Mouse (Mus musculus) heart, embryonic 11.5 days (tissue): Measurements from ENCODE around the gene Yrdc. TPM values are rescaled to one million over a fixed set of nuclear protein-coding genes. Genes with fewer than 3 reads are reported as not detected.

Experiments
- ATAC-seq: fragments of 200-750 bp; cut with Nextera tagmentation; replicated peaks from 2 replicates; pipeline ENCODE4 v1.8.0; 2017; ENCODE audit warnings: moderate library complexity; ENCODE audit not compliant: insufficient number of reproducible peaks, low FRiP score, low TSS enrichment
- H3K27ac ChIP-seq: fragments of 300-500 bp; sonication (generic); 2 replicates; pipeline ENCODE4 v1.5.1; 2014; ENCODE audit warnings: mild to moderate bottlenecking, low read depth, low read length
- H3K27me3 ChIP-seq: fragments of 300-500 bp; sonication (generic); 2 replicates; pipeline ENCODE4 v1.6.1; 2014; ENCODE audit warnings: mild to moderate bottlenecking, low read length, mixed read lengths; ENCODE audit not compliant: control insufficient read depth, insufficient read depth
- H3K36me3 ChIP-seq: fragments of 300-500 bp; sonication (generic); 2 replicates; pipeline ENCODE4 v1.6.1; 2014; ENCODE audit warnings: mild to moderate bottlenecking, low read length, moderate library complexity, mixed read lengths; ENCODE audit not compliant: control insufficient read depth, insufficient read depth
- H3K4me1 ChIP-seq: fragments of 300-500 bp; sonication (generic); 2 replicates; pipeline ENCODE4 v1.6.1; 2014; ENCODE audit warnings: low read length; ENCODE audit not compliant: control insufficient read depth, insufficient read depth
- H3K4me2 ChIP-seq: fragments of 300-500 bp; sonication (generic); 2 replicates; pipeline ENCODE4 v1.6.1; 2014; ENCODE audit warnings: mild to moderate bottlenecking, moderate library complexity
- H3K4me3 ChIP-seq: fragments of 300-500 bp; sonication (generic); 2 replicates; pipeline ENCODE4 v1.5.1; 2014; ENCODE audit warnings: low read depth, low read length
- H3K9ac ChIP-seq: fragments of 300-500 bp; sonication (generic); 2 replicates; pipeline ENCODE4 v1.6.1; 2014; ENCODE audit warnings: mild to moderate bottlenecking, low read depth, low read length, moderate library complexity
- H3K9me3 ChIP-seq: fragments of 300-500 bp; sonication (generic); replicated peaks from 2 replicates; pipeline ENCODE4 v1.6.1; 2016; ENCODE audit warnings: low read length; ENCODE audit not compliant: control insufficient read depth
- WGBS: fragments of 180-500 bp; shearing (Covaris S2); extraction: QIAGEN DNeasy Blood & Tissue Kit; methylation state at CpG from one replicate; pipeline ENCODE4 v1.1.7; 2014; ENCODE audit not compliant: insufficient replicate concordance; 5-methylcytosine and 5-hydroxymethylcytosine counted together
- polyA plus RNA-seq: library from polyadenylated mRNA; unstranded; fragments of >200 nt; fragmentation: Nextera tagmentation; extraction: Ambion mirVana; gene quantifications from 2 replicates; pipeline ENCODE4 v1.2.1, GENCODE M21; 2014

Yrdc gene
- 25.4 and 28.0 TPM in 2 replicates for polyA plus RNA-seq

GRCm38 (mm10) chr4:124850261-124850913 lies at the start of gene Yrdc:
TSS of gene Yrdc (plus strand) at chr4:124850679.
- Histone ChIP-seq H3K27me3 (no peaks in the 10 kb centered on the region), H3K4me2 (peak within 1 kb of the TSS; percentile 76), H3K9me3 (no peaks in the 10 kb centered on the region), H3K27ac (peak within 1 kb of the TSS; percentile 93), H3K9ac (peak within 1 kb of the TSS; percentile 88), H3K36me3 (no peaks in the 10 kb centered on the region), H3K4me1 (peaks cover 11% of the 10 kb centered on the region), H3K4me3 (peak within 1 kb of the TSS; percentile 92)
- 0% methylated on average over 79 of the region's 90 CpGs for WGBS
- peak; percentile 89 for ATAC-seq

- 3% methylated on average over 20 of the region's 21 CpGs for WGBS
- H3K36me3 ChIP-seq = peaks cover 7% of the 10 kb centered on the region; the same call in 1 of the 2 replicates
Measured at GRCm38 (mm10) chr4:124801552-124802308, 48.7 kb upstream of the Yrdc start, which contains the start of gene Mtf1. TSS of gene Mtf1 (plus strand) at chr4:124802104.

GRCm38 (mm10) chr4:124802309-124803260 lies 47.9 kb upstream of the Yrdc start:
- peak; percentile 98 for ATAC-seq
- H3K36me3 ChIP-seq = peaks cover 7% of the 10 kb centered on the region; the same call in 1 of the 2 replicates
- H3K4me2 ChIP-seq = peak overlapping the region; percentile 85
- H3K9me3 ChIP-seq = no peaks in the 10 kb centered on the region
- H3K27me3 ChIP-seq = no peaks in the 10 kb centered on the region
- peak overlapping the region; percentile 98 for H3K27ac ChIP-seq
- H3K4me3 ChIP-seq = peak overlapping the region; percentile 75
- peak overlapping the region; percentile 97 for H3K9ac ChIP-seq
- peaks cover 5% of the 10 kb centered on the region; the same call in 1 of the 2 replicates for H3K4me1 ChIP-seq
- WGBS = 1% methylated on average over 53 of the region's 53 CpGs

More at GRCm38 (mm10) chr4:124801552-124802308, 48.7 kb upstream of the Yrdc start, which contains the start of gene Mtf1:
- ATAC-seq = peak; percentile 79; the same call in 1 of the 2 replicates
- Histone ChIP-seq H3K9me3 (no peaks in the 10 kb centered on the region), H3K4me3 (peak within 1 kb of the TSS; percentile 75), H3K4me1 (peaks cover 5% of the 10 kb centered on the region; the same call in 1 of the 2 replicates), H3K27ac (peak within 1 kb of the TSS; percentile 98), H3K4me2 (peak within 1 kb of the TSS; percentile 85), H3K9ac (peak within 1 kb of the TSS; percentile 97), H3K27me3 (no peaks in the 10 kb centered on the region)

GRCm38 (mm10) chr4:124803406-124803805 lies 47.1 kb upstream of the Yrdc start:
- Histone ChIP-seq H3K36me3 (peaks cover 7% of the 10 kb centered on the region; the same call in 1 of the 2 replicates), H3K4me1 (peaks cover 8% of the 10 kb centered on the region), H3K9ac (no peak overlapping the region), H3K27ac (no peak overlapping the region), H3K4me2 (peak overlapping the region; percentile 85), H3K4me3 (peak overlapping the region; percentile 75; the same call in 1 of the 2 replicates), H3K27me3 (no peaks in the 10 kb centered on the region), H3K9me3 (no peaks in the 10 kb centered on the region)
- WGBS = 70% methylated on average over 6 of the region's 6 CpGs
- ATAC-seq = no peak

GRCm38 (mm10) chr4:124808511-124808910 lies 42.0 kb upstream of the Yrdc start:
- no peak overlapping the region for H3K9ac ChIP-seq
- no peaks in the 10 kb centered on the region for H3K9me3 ChIP-seq
- ATAC-seq = no peak
- 0 out of 2 replicates have a peak overlapping the region, but pooled peaks have one; percentile 41 for H3K27ac ChIP-seq
- no peaks in the 10 kb centered on the region for H3K27me3 ChIP-seq
- H3K36me3 ChIP-seq = peaks cover 5% of the 10 kb centered on the region; the same call in 1 of the 2 replicates
- WGBS = 53% methylated on average over 5 of the region's 5 CpGs
- H3K4me2 ChIP-seq = no peak overlapping the region; the same call in 1 of the 2 replicates
- peaks cover 7% of the 10 kb centered on the region for H3K4me1 ChIP-seq
- no peak overlapping the region for H3K4me3 ChIP-seq

GRCm38 (mm10) chr4:124809136-124809883 lies 41.2 kb upstream of the Yrdc start:
- H3K4me2 ChIP-seq = no peak overlapping the region

GRCm38 (mm10) chr4:124810056-124810455 lies 40.4 kb upstream of the Yrdc start:
- WGBS = 88% methylated on average over 7 of the region's 7 CpGs
- H3K27ac ChIP-seq = no peak overlapping the region
- no peak overlapping the region for H3K4me2 ChIP-seq
- no peaks in the 10 kb centered on the region for H3K27me3 ChIP-seq
- no peak for ATAC-seq
- H3K9me3 ChIP-seq = no peaks in the 10 kb centered on the region
- no peak overlapping the region for H3K9ac ChIP-seq
- H3K4me3 ChIP-seq = no peak overlapping the region
- peaks cover 5% of the 10 kb centered on the region; the same call in 1 of the 2 replicates for H3K36me3 ChIP-seq
- peaks cover 5% of the 10 kb centered on the region for H3K4me1 ChIP-seq

More at GRCm38 (mm10) chr4:124809136-124809883, 41.2 kb upstream of the Yrdc start:
- H3K27ac ChIP-seq = no peak overlapping the region
- peaks cover 5% of the 10 kb centered on the region for H3K4me1 ChIP-seq
- H3K4me3 ChIP-seq = no peak overlapping the region
- H3K9me3 ChIP-seq = no peaks in the 10 kb centered on the region
- H3K27me3 ChIP-seq = no peaks in the 10 kb centered on the region
- no peak overlapping the region for H3K9ac ChIP-seq
- peaks cover 5% of the 10 kb centered on the region; the same call in 1 of the 2 replicates for H3K36me3 ChIP-seq
- WGBS = 73% methylated on average over 9 of the region's 9 CpGs
- ATAC-seq = no peak
